ENCODE assay signal across 27 mouse cellular contexts in genomic region chr11:112345586-112345985, GRCm38 (mm10).
DNase-seq lines count a peak whose midpoint lies in the region; ATAC-seq lines count a peak whose summit lies in the region.
"Had no signal": no experiment of that assay in that cellular context is flagged by ENCODE, and none has a peak within 500 bp of the region (broad histone marks: within the 10 kb centered on the region; RNA-seq: fewer than 3 reads in every experiment).

No protein-coding gene starts in this region.

- H3K9me3 ChIP-seq in embryonic facial prominence, embryonic 11.5 days (replicated peaks; ENCODE audit: control insufficient read depth, low read length): no peaks in the 10 kb centered on the region
- H3K9me3 ChIP-seq in embryonic facial prominence, embryonic 10.5 days: no peaks in the 10 kb centered on the region
- H3K9me3 ChIP-seq in embryonic facial prominence, embryonic 14.5 days (ENCODE audit: control insufficient read depth, low read length): no peaks in the 10 kb centered on the region
- H3K9me3 ChIP-seq in hindbrain, embryonic 11.5 days (ENCODE audit: control insufficient read depth, low read length): no peaks in the 10 kb centered on the region
- H3K9me3 ChIP-seq: forebrain, embryonic 13.5 days; heart, embryonic 10.5 days; heart, embryonic 15.5 days; hindbrain, embryonic 13.5 days; limb, embryonic 13.5 days; lung, embryonic 15.5 days; midbrain, embryonic 12.5 days had no signal

- no peak overlapping the region for H3K4me2 ChIP-seq in embryonic facial prominence, embryonic 11.5 days (ENCODE audit: low read depth, low read length)
- H3K4me2 ChIP-seq in embryonic facial prominence, embryonic 14.5 days (ENCODE audit: low read depth, low read length): no peak overlapping the region
- no peak overlapping the region for H3K4me2 ChIP-seq in hindbrain, embryonic 11.5 days (replicated peaks; ENCODE audit: low read depth, low read length)
- H3K4me2 ChIP-seq: forebrain, embryonic 13.5 days; heart, embryonic 15.5 days; hindbrain, embryonic 13.5 days; limb, embryonic 13.5 days; liver, embryonic 11.5 days; lung, embryonic 15.5 days; midbrain, embryonic 12.5 days had no signal

- H3K27me3 ChIP-seq in embryonic facial prominence, embryonic 11.5 days (ENCODE audit: control insufficient read depth, insufficient read depth, low read length): no peaks in the 10 kb centered on the region
- H3K27me3 ChIP-seq in embryonic facial prominence, embryonic 10.5 days (replicated peaks; ENCODE audit: low read depth, poor library complexity, severe bottlenecking): no peaks in the 10 kb centered on the region
- no peaks in the 10 kb centered on the region for H3K27me3 ChIP-seq in embryonic facial prominence, embryonic 14.5 days (replicated peaks; ENCODE audit: control insufficient read depth, insufficient read depth, low read length)
- H3K27me3 ChIP-seq in hindbrain, embryonic 11.5 days (ENCODE audit: control insufficient read depth, insufficient read depth, low read length): 0 out of 2 replicates have a peak, but pooled peaks cover 2% of the 10 kb centered on the region
- H3K27me3 ChIP-seq: forebrain, embryonic 13.5 days; heart, embryonic 15.5 days; hindbrain, embryonic 13.5 days; limb, embryonic 13.5 days; lung, embryonic 15.5 days; midbrain, embryonic 12.5 days had no signal

- no peak overlapping the region for H3K4me3 ChIP-seq in embryonic facial prominence, embryonic 11.5 days (ENCODE audit: low read depth, low read length)
- H3K4me3 ChIP-seq in embryonic facial prominence, embryonic 10.5 days: no peak overlapping the region
- H3K4me3 ChIP-seq in embryonic facial prominence, embryonic 14.5 days (ENCODE audit: low read depth, low read length): no peak overlapping the region
- no peak overlapping the region for H3K4me3 ChIP-seq in hindbrain, embryonic 11.5 days (ENCODE audit: low read depth, low read length)
- H3K4me3 ChIP-seq: forebrain, embryonic 13.5 days; heart, embryonic 10.5 days; heart, embryonic 15.5 days; hindbrain, embryonic 13.5 days; layer of hippocampus, adult 2 months; left cerebral cortex, adult 2 months; limb, embryonic 13.5 days; lung, embryonic 15.5 days; midbrain, embryonic 12.5 days had no signal

- H3K4me1 ChIP-seq in embryonic facial prominence, embryonic 11.5 days (ENCODE audit: control insufficient read depth, insufficient read depth, low read length): no peaks in the 10 kb centered on the region
- H3K4me1 ChIP-seq in embryonic facial prominence, embryonic 10.5 days: peaks cover 17% of the 10 kb centered on the region
- no peaks in the 10 kb centered on the region for H3K4me1 ChIP-seq in embryonic facial prominence, embryonic 14.5 days (ENCODE audit: control insufficient read depth, insufficient read depth, low read length)
- H3K4me1 ChIP-seq in hindbrain, embryonic 11.5 days (replicated peaks; ENCODE audit: control insufficient read depth, insufficient read depth, low read length): no peaks in the 10 kb centered on the region
- H3K4me1 ChIP-seq: forebrain, embryonic 13.5 days; heart, embryonic 15.5 days; hindbrain, embryonic 13.5 days; lung, embryonic 15.5 days; midbrain, embryonic 12.5 days had no signal

- no peak for ATAC-seq in embryonic facial prominence, embryonic 11.5 days (replicated peaks; ENCODE audit: insufficient number of reproducible peaks, low FRiP score, low TSS enrichment, low read depth)
- no peak for ATAC-seq in embryonic facial prominence, embryonic 14.5 days (ENCODE audit: low read depth)
- ATAC-seq in hindbrain, embryonic 11.5 days (ENCODE audit: low FRiP score): no peak
- ATAC-seq: forebrain, embryonic 13.5 days had no signal

- H3K9ac ChIP-seq in embryonic facial prominence, embryonic 11.5 days (replicated peaks; ENCODE audit: low read length): no peak overlapping the region
- no peak overlapping the region for H3K9ac ChIP-seq in embryonic facial prominence, embryonic 14.5 days (ENCODE audit: low read depth, low read length)
- no peak overlapping the region for H3K9ac ChIP-seq in hindbrain, embryonic 11.5 days (ENCODE audit: low read depth, low read length)
- H3K9ac ChIP-seq: forebrain, embryonic 13.5 days; heart, embryonic 15.5 days; hindbrain, embryonic 13.5 days; limb, embryonic 13.5 days; lung, embryonic 15.5 days; midbrain, embryonic 12.5 days had no signal

- no peaks in the 10 kb centered on the region for H3K36me3 ChIP-seq in embryonic facial prominence, embryonic 11.5 days (replicated peaks; ENCODE audit: control insufficient read depth, insufficient read depth, low read depth, low read length)
- H3K36me3 ChIP-seq in embryonic facial prominence, embryonic 10.5 days (replicated peaks): no peaks in the 10 kb centered on the region
- H3K36me3 ChIP-seq in embryonic facial prominence, embryonic 14.5 days (ENCODE audit: control insufficient read depth, insufficient read depth, low read length): no peaks in the 10 kb centered on the region
- H3K36me3 ChIP-seq in hindbrain, embryonic 11.5 days (ENCODE audit: control insufficient read depth, insufficient read depth, low read length): no peaks in the 10 kb centered on the region
- H3K36me3 ChIP-seq: G1E; heart, embryonic 10.5 days; heart, embryonic 15.5 days; hindbrain, embryonic 13.5 days; limb, embryonic 13.5 days; lung, embryonic 15.5 days; midbrain, embryonic 12.5 days had no signal

- WGBS in embryonic facial prominence, embryonic 11.5 days: 9% methylated on average over 3 of the region's 3 CpGs
- 17% methylated on average over 3 of the region's 3 CpGs for WGBS in embryonic facial prominence, embryonic 10.5 days
- WGBS in embryonic facial prominence, embryonic 14.5 days: 20% methylated on average over 3 of the region's 3 CpGs
- WGBS in hindbrain, embryonic 11.5 days: 51% methylated on average over 3 of the region's 3 CpGs

- no peak overlapping the region for H3K27ac ChIP-seq in embryonic facial prominence, embryonic 11.5 days (replicated peaks; ENCODE audit: low read depth, low read length)
- no peak overlapping the region for H3K27ac ChIP-seq in embryonic facial prominence, embryonic 10.5 days (replicated peaks)
- no peak overlapping the region for H3K27ac ChIP-seq in embryonic facial prominence, embryonic 14.5 days (replicated peaks; ENCODE audit: low read depth, low read length)
- no peak overlapping the region for H3K27ac ChIP-seq in hindbrain, embryonic 11.5 days (ENCODE audit: low read depth, low read length)
- H3K27ac ChIP-seq: forebrain, embryonic 13.5 days; heart, embryonic 10.5 days; heart, embryonic 15.5 days; hindbrain, embryonic 13.5 days; layer of hippocampus, adult 2 months; left cerebral cortex, adult 2 months; limb, embryonic 13.5 days; lung, embryonic 15.5 days; midbrain, embryonic 12.5 days had no signal

- DNase-seq in embryonic facial prominence, embryonic 11.5 days (ENCODE audit: low spot score): peak; percentile 24
- no peak for DNase-seq in embryonic facial prominence, embryonic 10.5 days (ENCODE audit: low spot score)
- peak; percentile 22 for DNase-seq in retina, postnatal 1 day
- no peak for DNase-seq in retina, embryonic 14.5 days (ENCODE audit: low spot score)
- peak; percentile 25 for DNase-seq in embryonic facial prominence, embryonic 14.5 days (ENCODE audit: low spot score)
- DNase-seq in gastrocnemius, adult 8-10 months (ENCODE audit: low spot score in 2 of 2): no peak
- no peak for DNase-seq in hindbrain, embryonic 11.5 days (ENCODE audit: low spot score)
- DNase-seq: cerebellum, adult 2 months; cerebellum, postnatal 14 days; gastrocnemius, postnatal 25 days; heart, adult 11 months; kidney, adult 8-10 months; kidney, postnatal 36 days; right cerebral cortex, adult 18-20 months; spleen, adult 18-20 months; thymus, postnatal 25 days had no signal

Comparison
In these comparisons a context has a peak if more than half of its experiments do, and no peak if none do; other contexts are left out.
1. DNase-seq: peak in embryonic facial prominence, embryonic 11.5 days (single experiment), retina, postnatal 1 day (single experiment) and embryonic facial prominence, embryonic 14.5 days (single experiment); none in embryonic facial prominence, embryonic 10.5 days (single experiment), retina, embryonic 14.5 days (single experiment), gastrocnemius, adult 8-10 months (0 of 2) and hindbrain, embryonic 11.5 days (single experiment).